ENCODE assay signal across 10 mouse cellular contexts in the genomic region with DNA sequence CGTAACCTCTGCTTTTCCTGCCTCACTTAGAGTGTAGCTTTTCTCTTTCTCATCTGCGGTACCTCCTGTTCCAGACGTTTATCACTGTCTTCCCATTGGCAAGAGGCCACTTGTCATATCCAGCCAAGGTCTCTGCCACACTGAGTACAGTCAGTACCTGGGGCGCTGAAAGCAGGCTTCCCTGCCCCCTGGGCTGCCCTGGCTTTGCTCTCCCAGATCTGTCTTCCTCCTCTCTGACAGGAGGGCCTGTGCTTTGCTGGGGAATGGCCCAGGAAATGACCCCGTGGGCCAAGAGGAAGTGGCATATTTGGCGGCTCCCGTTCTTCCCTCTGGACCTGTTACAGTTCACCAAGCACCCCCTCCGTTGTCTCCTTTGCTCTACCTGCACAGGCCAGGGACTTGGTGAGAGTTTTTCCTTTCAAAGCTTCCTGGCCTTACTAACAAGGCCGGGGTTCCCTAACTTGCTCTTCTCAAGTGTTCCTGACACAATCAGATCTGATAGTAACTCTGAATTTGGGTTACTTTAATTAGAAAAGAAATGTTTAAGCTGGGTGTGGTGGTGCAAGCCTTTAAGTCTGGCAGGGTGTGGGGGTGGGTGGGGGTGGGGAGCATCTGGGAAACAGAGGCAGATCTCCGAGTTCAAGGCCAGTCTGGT. TPM values are rescaled to one million over a fixed set of nuclear protein-coding genes. Genes with fewer than 3 reads are reported as not detected.
A peak's percentile ranks its signal among the peaks of the same experiment; 100 is the strongest.
DNase-seq lines count a peak whose midpoint lies in the region; ATAC-seq lines count a peak whose summit lies in the region.
"Had no signal": no experiment of that assay in that cellular context is flagged by ENCODE, and none has a peak within 500 bp of the region (broad histone marks: within the 10 kb centered on the region; RNA-seq: fewer than 3 reads in every experiment).

No protein-coding gene starts in this region.

- 74% methylated on average over 10 of the region's 10 CpGs for WGBS in forebrain, embryonic 14.5 days
- WGBS in forebrain, embryonic 12.5 days = 79% methylated on average over 10 of the region's 10 CpGs
- WGBS in intestine, embryonic 16.5 days = 49% methylated on average over 10 of the region's 10 CpGs
- WGBS in liver, embryonic 12.5 days (ENCODE audit: insufficient replicate concordance) = 36% methylated on average over 10 of the region's 10 CpGs

- DNase-seq in forebrain, embryonic 14.5 days (ENCODE audit: low spot score) = peak; percentile 7
- peak; percentile 64 for DNase-seq in urinary bladder, postnatal 14 days (ENCODE audit: low spot score)
- no peak for DNase-seq in urinary bladder, postnatal 10 days (ENCODE audit: low spot score)
- no peak for DNase-seq in neural tube, embryonic 10.5 days (ENCODE audit: extremely low spot score, low spot score)
- no peak for DNase-seq in cerebellum, adult 9-11 months
- DNase-seq: thymus, adult 18-20 months had no signal

- H3K27ac ChIP-seq in forebrain, embryonic 14.5 days (ENCODE audit: low read depth, low read length) = no peak overlapping the region
- H3K27ac ChIP-seq in forebrain, embryonic 12.5 days = no peak overlapping the region
- no peak overlapping the region for H3K27ac ChIP-seq in intestine, embryonic 16.5 days (ENCODE audit: low read length)
- H3K27ac ChIP-seq in liver, embryonic 12.5 days = no peak overlapping the region
- H3K27ac ChIP-seq: liver, embryonic 14.5 days had no signal

- H3K4me1 ChIP-seq in forebrain, embryonic 14.5 days (ENCODE audit: control insufficient read depth, insufficient read depth, low read length) = no peaks in the 10 kb centered on the region
- H3K4me1 ChIP-seq in forebrain, embryonic 12.5 days = no peaks in the 10 kb centered on the region
- H3K4me1 ChIP-seq in intestine, embryonic 16.5 days (ENCODE audit: control insufficient read depth, insufficient read depth, low read length) = no peaks in the 10 kb centered on the region
- H3K4me1 ChIP-seq in liver, embryonic 12.5 days = peaks cover 7% of the 10 kb centered on the region; the same call in 1 of the 2 replicates

- no peaks in the 10 kb centered on the region for H3K9me3 ChIP-seq in forebrain, embryonic 14.5 days (replicated peaks; ENCODE audit: control insufficient read depth, low read length)
- no peaks in the 10 kb centered on the region for H3K9me3 ChIP-seq in forebrain, embryonic 12.5 days
- no peaks in the 10 kb centered on the region for H3K9me3 ChIP-seq in intestine, embryonic 16.5 days (ENCODE audit: control insufficient read depth, low read length)
- no peaks in the 10 kb centered on the region for H3K9me3 ChIP-seq in liver, embryonic 12.5 days (replicated peaks)

- no peaks in the 10 kb centered on the region for H3K27me3 ChIP-seq in forebrain, embryonic 14.5 days (replicated peaks; ENCODE audit: control insufficient read depth, insufficient read depth, low read length)
- no peaks in the 10 kb centered on the region for H3K27me3 ChIP-seq in forebrain, embryonic 12.5 days
- H3K27me3 ChIP-seq in intestine, embryonic 16.5 days (replicated peaks; ENCODE audit: control insufficient read depth, insufficient read depth, low read length) = no peaks in the 10 kb centered on the region
- no peaks in the 10 kb centered on the region for H3K27me3 ChIP-seq in liver, embryonic 12.5 days (replicated peaks)

- H3K4me3 ChIP-seq in forebrain, embryonic 14.5 days (ENCODE audit: low read depth, low read length) = no peak overlapping the region
- H3K4me3 ChIP-seq in forebrain, embryonic 12.5 days (replicated peaks) = no peak overlapping the region
- no peak overlapping the region for H3K4me3 ChIP-seq in intestine, embryonic 16.5 days (ENCODE audit: low read length)
- no peak overlapping the region for H3K4me3 ChIP-seq in liver, embryonic 12.5 days

- no peak overlapping the region for H3K4me2 ChIP-seq in forebrain, embryonic 14.5 days (ENCODE audit: low read length)
- H3K4me2 ChIP-seq in forebrain, embryonic 12.5 days = no peak overlapping the region
- H3K4me2 ChIP-seq in intestine, embryonic 16.5 days (ENCODE audit: low read depth, low read length) = no peak overlapping the region
- no peak overlapping the region for H3K4me2 ChIP-seq in liver, embryonic 12.5 days

- no peak overlapping the region for H3K9ac ChIP-seq in forebrain, embryonic 14.5 days (ENCODE audit: low read length)
- no peak overlapping the region for H3K9ac ChIP-seq in forebrain, embryonic 12.5 days
- no peak overlapping the region for H3K9ac ChIP-seq in intestine, embryonic 16.5 days (ENCODE audit: low read depth, low read length)
- no peak overlapping the region for H3K9ac ChIP-seq in liver, embryonic 12.5 days
- H3K9ac ChIP-seq: liver, embryonic 14.5 days had no signal

- ATAC-seq in forebrain, embryonic 14.5 days = no peak
- no peak for ATAC-seq in forebrain, embryonic 12.5 days (ENCODE audit: low FRiP score)
- peak; percentile 17; the same call in 1 of the 2 replicates for ATAC-seq in intestine, embryonic 16.5 days
- ATAC-seq in liver, embryonic 12.5 days = no peak

- no peaks in the 10 kb centered on the region for H3K36me3 ChIP-seq in forebrain, embryonic 14.5 days (ENCODE audit: control insufficient read depth, insufficient read depth, low read length)
- no peaks in the 10 kb centered on the region for H3K36me3 ChIP-seq in forebrain, embryonic 12.5 days (replicated peaks)
- no peaks in the 10 kb centered on the region for H3K36me3 ChIP-seq in intestine, embryonic 16.5 days (ENCODE audit: control insufficient read depth, insufficient read depth, low read length)
- H3K36me3 ChIP-seq in liver, embryonic 12.5 days = no peaks in the 10 kb centered on the region

RNA-seq across cellular contexts. Expression of a gene that starts 9.3 kb away (rescaled TPM):
- polyA plus RNA-seq in forebrain, embryonic 14.5 days (2014; fragmentation: Nextera tagmentation; extraction: Ambion mirVana) = not detected in 2 replicates
- polyA plus RNA-seq in forebrain, embryonic 12.5 days (2016; fragmentation: Nextera tagmentation; extraction: Ambion mirVana) = not detected in 2 replicates
- 0.32 and 0.43 TPM in 2 replicates for polyA plus RNA-seq in intestine, embryonic 16.5 days (2015; fragmentation: Nextera tagmentation; extraction: Ambion mirVana)
- polyA plus RNA-seq in liver, embryonic 12.5 days (2016; fragmentation: Nextera tagmentation; extraction: Ambion mirVana) = not detected in 2 replicates

Comparison
In these comparisons a context has a peak if more than half of its experiments do, and no peak if none do; other contexts are left out.
1. DNase-seq: peak in forebrain, embryonic 14.5 days (single experiment) and urinary bladder, postnatal 14 days (single experiment); none in urinary bladder, postnatal 10 days (single experiment), neural tube, embryonic 10.5 days (single experiment) and cerebellum, adult 9-11 months (single experiment).